Mouse (Mus musculus) layer of hippocampus, postnatal 10 days (tissue): ENCODE data around the gene Gm28557. TPM values are rescaled to one million over a fixed set of nuclear protein-coding genes. Genes with fewer than 3 reads are reported as not detected.

ENCODE experiments used
- total RNA-seq, 2 experiments: library from RNA; stranded (reverse); gene quantifications; 2 replicates each; pipeline ENCODE4 v1.2.3; 2021

Gm28557 gene
- total RNA-seq, 2 experiments from 2014 or later, result 1.6 to 1.7 TPM

Other genes starting within 250 kb of the Gm28557 start
- gene Gm10767, start 203.7 kb downstream of the Gm28557 start, total RNA-seq, result 1 to 10 TPM; 2.4 to 3.0 TPM
- 1 to 10 TPM; 5.1 to 5.9 TPM for gene Zfp712, start 47.4 kb downstream of the Gm28557 start, total RNA-seq
- 1 to 10 TPM; 2.9 to 4.1 TPM for gene Zfp708, start 10.6 kb downstream of the Gm28557 start, total RNA-seq
- under 1 TPM; 0.25 to 0.30 TPM for gene Rslcan18, start 7.7 kb upstream of the Gm28557 start, total RNA-seq
- gene Zfp759, start 13.1 kb upstream of the Gm28557 start, total RNA-seq, result 10 to 100 TPM in 1 of 2 experiments, 1 to 10 TPM in 1; 7.5 to 10.2 TPM
- 1 to 10 TPM; 5.6 to 7.1 TPM for gene Rsl1, start 64.6 kb upstream of the Gm28557 start, total RNA-seq
- 1 to 10 TPM; 2.6 to 2.8 TPM for gene Zfp455, start 85.9 kb upstream of the Gm28557 start, total RNA-seq
- 10 to 100 TPM; 18.3 to 21.5 TPM for gene Zfp458, start 169.9 kb upstream of the Gm28557 start, total RNA-seq
- 1 to 10 TPM; 5.3 TPM for gene Zfp457, start 197.9 kb upstream of the Gm28557 start, total RNA-seq
- 1 to 10 TPM; 2.6 to 3.2 TPM for gene Zfp595, start 224.0 kb upstream of the Gm28557 start, total RNA-seq